ENCODE assay signal across 12 mouse cellular contexts in genomic region chr1:87156199-87156587, GRCm38 (mm10). TPM values are rescaled to one million over a fixed set of nuclear protein-coding genes. Genes with fewer than 3 reads are reported as not detected.
DNase-seq lines count a peak whose midpoint lies in the region; ATAC-seq and TF ChIP-seq lines count a peak whose summit lies in the region.
"Had no signal": no experiment of that assay in that cellular context is flagged by ENCODE, and none has a peak within 500 bp of the region (broad histone marks: within the 10 kb centered on the region; RNA-seq: fewer than 3 reads in every experiment).

Ecel1 (minus strand) TSS chr1:87156521.

- H3K27me3 ChIP-seq in heart, postnatal 0 days (ENCODE audit: control insufficient read depth, insufficient read depth, low read length), result peaks cover 83% of the 10 kb centered on the region
- peaks cover 75% of the 10 kb centered on the region for H3K27me3 ChIP-seq in forebrain, embryonic 15.5 days
- peaks cover 98% of the 10 kb centered on the region for H3K27me3 ChIP-seq in midbrain, embryonic 10.5 days (ENCODE audit: low read depth, poor library complexity, severe bottlenecking)

- no peak for TF ChIP-seq EP300 in heart, postnatal 0 days (IDR thresholded peaks at IDR 0.05; ENCODE audit: low read depth)

- H3K4me2 ChIP-seq in heart, postnatal 0 days (ENCODE audit: low read depth, low read length), result peak within 1 kb of the TSS; percentile 55
- H3K4me2 ChIP-seq in forebrain, embryonic 15.5 days (replicated peaks), result peak within 1 kb of the TSS; percentile 68

- no peak for ATAC-seq in heart, postnatal 0 days (ENCODE audit: insufficient read depth, low read depth)
- ATAC-seq in forebrain, embryonic 15.5 days (replicated peaks), result peak; percentile 24

- H3K4me3 ChIP-seq in heart, postnatal 0 days (ENCODE audit: low read depth, low read length), result peak within 1 kb of the TSS; percentile 30
- H3K4me3 ChIP-seq in forebrain, embryonic 15.5 days, result peak within 1 kb of the TSS; percentile 47
- peak within 1 kb of the TSS; percentile 59 for H3K4me3 ChIP-seq in midbrain, embryonic 10.5 days

- H3K4me1 ChIP-seq in heart, postnatal 0 days (ENCODE audit: control insufficient read depth, insufficient read depth), result no peaks in the 10 kb centered on the region
- peaks cover 30% of the 10 kb centered on the region for H3K4me1 ChIP-seq in forebrain, embryonic 15.5 days
- peaks cover 34% of the 10 kb centered on the region for H3K4me1 ChIP-seq in midbrain, embryonic 10.5 days

- no peak for DNase-seq in heart, postnatal 0 days (ENCODE audit: low spot score)
- no peak for DNase-seq in heart, adult 9 months (ENCODE audit: low spot score in 2 of 2)
- DNase-seq in WW6 (ENCODE audit: low read depth, low spot score), result peak; percentile 16
- peak; percentile 41 for DNase-seq in midbrain, embryonic 10.5 days (ENCODE audit: low spot score)
- no peak for DNase-seq in spleen, postnatal 10 days (ENCODE audit: low spot score in 2 of 2)
- DNase-seq in frontal cortex, postnatal 25 days (ENCODE audit: low spot score in 2 of 2), result no peak
- DNase-seq in embryo, embryonic 10 days (ENCODE audit: low spot score), result no peak
- DNase-seq: cerebellum, adult 9-10 months; lung, postnatal 4 days had no signal

- no peaks in the 10 kb centered on the region for H3K36me3 ChIP-seq in heart, postnatal 0 days (replicated peaks; ENCODE audit: control insufficient read depth, insufficient read depth, low read length)
- no peaks in the 10 kb centered on the region for H3K36me3 ChIP-seq in forebrain, embryonic 15.5 days
- no peaks in the 10 kb centered on the region for H3K36me3 ChIP-seq in midbrain, embryonic 10.5 days
- H3K36me3 ChIP-seq: G1E had no signal

- WGBS in heart, postnatal 0 days, result 3% methylated on average over 11 of the region's 12 CpGs
- WGBS in forebrain, embryonic 15.5 days, result 2% methylated on average over 11 of the region's 12 CpGs
- WGBS in midbrain, embryonic 10.5 days, result 0% methylated on average over 12 of the region's 12 CpGs

- H3K27ac ChIP-seq in heart, postnatal 0 days (ENCODE audit: low read depth), result no peak within 1 kb of the TSS
- 0 out of 2 replicates have a peak within 1 kb of the TSS, but pooled peaks have one; percentile 32 for H3K27ac ChIP-seq in forebrain, embryonic 15.5 days (replicated peaks)
- H3K27ac ChIP-seq in midbrain, embryonic 10.5 days (replicated peaks), result peak within 1 kb of the TSS; percentile 71

- TF ChIP-seq CTCF in heart, postnatal 0 days (IDR thresholded peaks at IDR 0.05; ENCODE audit: low read depth), result no peak

- H3K9me3 ChIP-seq in heart, postnatal 0 days (replicated peaks; ENCODE audit: control insufficient read depth, low read length), result no peaks in the 10 kb centered on the region
- no peaks in the 10 kb centered on the region for H3K9me3 ChIP-seq in forebrain, embryonic 15.5 days
- no peaks in the 10 kb centered on the region for H3K9me3 ChIP-seq in midbrain, embryonic 10.5 days (replicated peaks)

- H3K9ac ChIP-seq in heart, postnatal 0 days (replicated peaks; ENCODE audit: low read depth, low read length), result no peak within 1 kb of the TSS
- H3K9ac ChIP-seq in forebrain, embryonic 15.5 days (replicated peaks), result peak within 1 kb of the TSS; percentile 39

RNA-seq across cellular contexts. Expression of gene Ecel1, which starts in this region (rescaled TPM):
- 0.46 and 2.2 TPM in 2 replicates for total RNA-seq in heart, postnatal 0 days (2014; rRNA removed; ENCODE audit: low replicate concordance)
- 0.41 and 0.55 TPM in 2 replicates for polyA plus RNA-seq in heart, postnatal 0 days (2015; fragmentation: Nextera tagmentation; extraction: Ambion mirVana)
- polyA plus RNA-seq in forebrain, embryonic 15.5 days (2015; fragmentation: Nextera tagmentation; extraction: Ambion mirVana), result 19.4 and 21.1 TPM in 2 replicates
- polyA plus RNA-seq in midbrain, embryonic 10.5 days (2016; fragmentation: Nextera tagmentation; extraction: Ambion mirVana), result 3.7 and 5.0 TPM in 2 replicates
- total RNA-seq: G1E; hematopoietic stem cell, adult 5-6 weeks had no signal
- polyA plus RNA-seq: G1E had no signal

Comparison
In these comparisons a context has a peak if more than half of its experiments do, and no peak if none do; other contexts are left out.
1. DNase-seq: peak in WW6 (single experiment) and midbrain, embryonic 10.5 days (single experiment); none in heart, postnatal 0 days (single experiment), heart, adult 9 months (0 of 2), spleen, postnatal 10 days (0 of 2), frontal cortex, postnatal 25 days (0 of 2) and embryo, embryonic 10 days (single experiment).
2. Peak in every context shown above with its lines, with median percentiles within 50 percentile points of each other: H3K4me3 ChIP-seq.